Mouse (Mus musculus) megakaryocyte, embryonic 14.5 days (primary cell): ENCODE measurements around the gene Galnt2.

ENCODE experiments used
- FLI1 ChIP-seq: IDR thresholded peaks from 2 replicates; pipeline ENCODE4 v1.6.1; 2012; ENCODE audit warnings: low read length, inconsistent platforms, mixed read lengths
- GATA1 ChIP-seq: IDR thresholded peaks from 3 replicates; pipeline ENCODE4 v1.6.1; 2012; ENCODE audit warnings: mixed read lengths, low read length, inconsistent platforms, borderline replicate concordance

DNA sequence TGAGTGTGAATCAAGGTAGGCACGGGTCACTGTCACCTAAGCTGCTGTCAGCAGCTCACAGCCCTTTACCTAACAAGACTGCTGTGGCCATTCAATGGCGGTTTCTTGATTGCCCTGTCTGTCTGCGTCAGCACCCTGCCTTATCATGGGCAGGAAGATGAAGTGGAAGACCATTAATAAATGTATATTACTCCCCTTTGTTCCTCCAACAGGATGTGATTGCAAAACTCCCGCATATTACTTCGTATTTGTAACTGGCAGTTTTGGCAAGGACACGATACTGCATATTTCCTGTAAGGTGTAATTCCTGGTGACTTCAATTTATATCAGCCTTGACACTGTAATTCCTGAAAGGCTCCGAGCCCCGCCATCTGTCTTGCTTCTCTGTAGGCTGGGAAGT is 9.7 kb downstream of the Galnt2 start:
- TF ChIP-seq GATA1 (no peak), FLI1 (no peak)
